Mouse (Mus musculus): ENCODE measurements around the gene Ocel1.

DNA sequence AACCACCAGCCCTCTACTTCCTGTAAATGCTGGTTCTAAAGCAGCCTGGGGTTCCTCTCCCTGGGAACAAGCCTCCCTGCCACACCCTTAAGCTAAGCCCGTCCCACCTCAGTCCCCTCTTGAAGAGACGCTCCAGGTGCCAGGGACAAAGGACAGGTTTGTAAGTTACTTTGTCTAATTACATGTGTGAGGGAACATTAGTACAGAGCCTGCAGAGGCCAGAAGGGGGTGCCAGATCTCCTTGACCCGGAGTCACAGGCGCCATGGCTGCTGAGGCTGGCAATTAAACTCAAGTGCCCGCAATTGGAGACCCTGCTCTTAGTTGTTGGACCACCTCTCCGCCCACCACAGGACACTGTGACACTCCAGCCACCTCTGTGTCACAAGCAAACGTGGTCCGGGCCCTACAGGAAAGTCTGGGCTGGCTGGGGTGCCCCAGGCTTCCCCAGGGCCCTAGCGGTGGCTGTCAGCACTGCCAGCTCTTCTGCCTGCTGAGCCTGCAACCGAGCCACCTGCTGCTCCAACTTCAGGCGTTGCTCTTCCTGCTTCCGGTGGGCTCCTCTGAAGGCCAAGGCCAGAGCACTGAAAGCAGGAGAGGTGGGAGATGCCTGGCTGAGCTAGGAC, 14.2 kb downstream of the Ocel1 start:
- TF ChIP-seq CTCF (IDR thresholded peaks at IDR 0.05; ENCODE audit: extremely low read depth, insufficient read depth, low read length) (no peak), POLR2A (IDR thresholded peaks at IDR 0.05; ENCODE audit: extremely low read depth, insufficient read depth, low read length) (no peak)

Measured in cortical plate, adult 2 months (tissue).